Mouse (Mus musculus): ENCODE measurements around the gene Wfdc6a. TPM values are rescaled to one million over a fixed set of nuclear protein-coding genes. Genes with fewer than 3 reads are reported as not detected.

Gene Wfdc6a
- polyA plus RNA-seq, 1 experiment: 0.21 TPM

- no peak for DNase-seq (ENCODE audit: low read depth in 1 of 2, low spot score in 2 of 2)
- TF ChIP-seq CTCF (IDR thresholded peaks at IDR 0.05; ENCODE audit: extremely low read depth, insufficient read depth, insufficient read length, insufficient replicate concordance) (no peak), POLR2A (IDR thresholded peaks at IDR 0.05; ENCODE audit: low read depth, low read length) (no peak)
- Histone ChIP-seq H3K27ac (ENCODE audit: insufficient read depth, low read length) (no peak overlapping the region), H3K4me1 (ENCODE audit: control insufficient read depth, insufficient read depth, insufficient read length) (no peaks in the 10 kb centered on the region; the same call in 1 of the 2 replicates), H3K4me3 (ENCODE audit: extremely low read depth, insufficient read depth, insufficient read length) (no peak overlapping the region), H3K36me3 (ENCODE audit: control insufficient read depth, insufficient read depth, low read length) (no peaks in the 10 kb centered on the region), H3K27me3 (ENCODE audit: control insufficient read depth, insufficient read depth, low read length) (peaks cover 3% of the 10 kb centered on the region; the same call in 1 of the 2 replicates)
- 63% methylated on average over 5 of the region's 5 CpGs for WGBS
Observed at GRCm38 (mm10) chr2:164564346-164564745, 20.9 kb downstream of the Wfdc6a start.

- Histone ChIP-seq H3K27ac (ENCODE audit: insufficient read depth, low read length) (no peak overlapping the region), H3K27me3 (ENCODE audit: control insufficient read depth, insufficient read depth, low read length) (peaks cover 3% of the 10 kb centered on the region; the same call in 1 of the 2 replicates), H3K36me3 (ENCODE audit: control insufficient read depth, insufficient read depth, low read length) (no peaks in the 10 kb centered on the region), H3K4me3 (ENCODE audit: extremely low read depth, insufficient read depth, insufficient read length) (peak overlapping the region; percentile 41; the same call in 1 of the 2 replicates), H3K4me1 (ENCODE audit: control insufficient read depth, insufficient read depth, insufficient read length) (peaks cover 6% of the 10 kb centered on the region; the same call in 1 of the 2 replicates)
- DNase-seq (ENCODE audit: low read depth in 1 of 2, low spot score in 2 of 2): peak in 1 of 2 experiments; percentile 8
- 13% methylated on average over 32 of the region's 32 CpGs for WGBS
- TF ChIP-seq CTCF (IDR thresholded peaks at IDR 0.05; ENCODE audit: extremely low read depth, insufficient read depth, insufficient read length, insufficient replicate concordance): peak; percentile 21; the same call in 1 of the 2 replicates
- TF ChIP-seq POLR2A (IDR thresholded peaks at IDR 0.05; ENCODE audit: low read depth, low read length): no peak
Observed at GRCm38 (mm10) chr2:164563339-164564038, 21.8 kb downstream of the Wfdc6a start.

- Histone ChIP-seq H3K27ac (ENCODE audit: insufficient read depth, low read length) (no peak within 1 kb of the TSS), H3K36me3 (ENCODE audit: control insufficient read depth, insufficient read depth, low read length) (no peaks in the 10 kb centered on the region), H3K4me1 (ENCODE audit: control insufficient read depth, insufficient read depth, insufficient read length) (peaks cover 6% of the 10 kb centered on the region; the same call in 1 of the 2 replicates), H3K27me3 (ENCODE audit: control insufficient read depth, insufficient read depth, low read length) (peaks cover 3% of the 10 kb centered on the region; the same call in 1 of the 2 replicates), H3K4me3 (ENCODE audit: extremely low read depth, insufficient read depth, insufficient read length) (peak within 1 kb of the TSS; percentile 41; the same call in 1 of the 2 replicates)
- DNase-seq (ENCODE audit: low read depth in 1 of 2, low spot score in 2 of 2): no peak
- 78% methylated on average over 24 of the region's 24 CpGs for WGBS
- TF ChIP-seq CTCF (IDR thresholded peaks at IDR 0.05; ENCODE audit: extremely low read depth, insufficient read depth, insufficient read length, insufficient replicate concordance) (no peak), POLR2A (IDR thresholded peaks at IDR 0.05; ENCODE audit: low read depth, low read length) (no peak)
Observed at GRCm38 (mm10) chr2:164562391-164563188, 22.7 kb downstream of the Wfdc6a start, which contains the start of gene Wfdc2. Wfdc2 (plus strand) TSS chr2:164562413.

GRCm38 (mm10) chr2:164560106-164560505, 25.1 kb downstream of the Wfdc6a start:
- TF ChIP-seq CTCF (IDR thresholded peaks at IDR 0.05; ENCODE audit: extremely low read depth, insufficient read depth, insufficient read length, insufficient replicate concordance) (no peak), POLR2A (IDR thresholded peaks at IDR 0.05; ENCODE audit: low read depth, low read length) (no peak)
- DNase-seq (ENCODE audit: low read depth in 1 of 2, low spot score in 2 of 2): no peak
- no peak overlapping the region for H3K27ac ChIP-seq (ENCODE audit: insufficient read depth, low read length)
- H3K4me1 ChIP-seq (ENCODE audit: control insufficient read depth, insufficient read depth, insufficient read length): peaks cover 6% of the 10 kb centered on the region; the same call in 1 of the 2 replicates
- 85% methylated on average over 8 of the region's 8 CpGs for WGBS
- no peaks in the 10 kb centered on the region for H3K36me3 ChIP-seq (ENCODE audit: control insufficient read depth, insufficient read depth, low read length)
- peaks cover 3% of the 10 kb centered on the region; the same call in 1 of the 2 replicates for H3K27me3 ChIP-seq (ENCODE audit: control insufficient read depth, insufficient read depth, low read length)
- H3K4me3 ChIP-seq (ENCODE audit: extremely low read depth, insufficient read depth, insufficient read length): no peak overlapping the region

- H3K36me3 ChIP-seq (ENCODE audit: control insufficient read depth, insufficient read depth, low read length): no peaks in the 10 kb centered on the region
- H3K4me3 ChIP-seq (ENCODE audit: extremely low read depth, insufficient read depth, insufficient read length): no peak overlapping the region
- H3K4me1 ChIP-seq (ENCODE audit: control insufficient read depth, insufficient read depth, insufficient read length): peaks cover 6% of the 10 kb centered on the region; the same call in 1 of the 2 replicates
Observed at GRCm38 (mm10) chr2:164558991-164559645, 26.1 kb downstream of the Wfdc6a start.

GRCm38 (mm10) chr2:164558426-164558825, 26.8 kb downstream of the Wfdc6a start:
- TF ChIP-seq POLR2A (IDR thresholded peaks at IDR 0.05; ENCODE audit: low read depth, low read length): no peak
- no peak for TF ChIP-seq CTCF (IDR thresholded peaks at IDR 0.05; ENCODE audit: extremely low read depth, insufficient read depth, insufficient read length, insufficient replicate concordance)
- no peak for DNase-seq (ENCODE audit: low read depth in 1 of 2, low spot score in 2 of 2)
- Histone ChIP-seq H3K27ac (ENCODE audit: insufficient read depth, low read length) (0 out of 2 replicates have a peak overlapping the region, but pooled peaks have one; percentile 8), H3K4me1 (ENCODE audit: control insufficient read depth, insufficient read depth, insufficient read length) (peaks cover 6% of the 10 kb centered on the region; the same call in 1 of the 2 replicates), H3K36me3 (ENCODE audit: control insufficient read depth, insufficient read depth, low read length) (no peaks in the 10 kb centered on the region), H3K4me3 (ENCODE audit: extremely low read depth, insufficient read depth, insufficient read length) (no peak overlapping the region), H3K27me3 (ENCODE audit: control insufficient read depth, insufficient read depth, low read length) (peaks cover under 1% of the 10 kb centered on the region; the same call in 1 of the 2 replicates)
- WGBS: 71% methylated on average over 8 of the region's 8 CpGs

More at GRCm38 (mm10) chr2:164558991-164559645, 26.1 kb downstream of the Wfdc6a start:
- TF ChIP-seq POLR2A (IDR thresholded peaks at IDR 0.05; ENCODE audit: low read depth, low read length) (no peak), CTCF (IDR thresholded peaks at IDR 0.05; ENCODE audit: extremely low read depth, insufficient read depth, insufficient read length, insufficient replicate concordance) (no peak)
- DNase-seq (ENCODE audit: low read depth in 1 of 2, low spot score in 2 of 2): no peak
- Histone ChIP-seq H3K27ac (ENCODE audit: insufficient read depth, low read length) (peak overlapping the region; percentile 8; the same call in 1 of the 2 replicates), H3K27me3 (ENCODE audit: control insufficient read depth, insufficient read depth, low read length) (peaks cover 3% of the 10 kb centered on the region; the same call in 1 of the 2 replicates)
- WGBS: 23% methylated on average over 16 of the region's 16 CpGs

Measured in spleen, adult 2 months (tissue).